Mouse (Mus musculus): ENCODE measurements at regions not wholly inside any gene's neighbourhood (a gene's known extent, or its start where the extent isn't known, plus 50 kb on each side); places are given as distances from the start of the nearest gene placed in this dataset.

- DNase-seq, result no peak
Measured at GRCm38 (mm10) chr12:32489415-32490139, 111.1 kb downstream of the Ccdc71l start.

- no peak for DNase-seq
Measured at GRCm38 (mm10) chr12:32504196-32504595, 125.7 kb downstream of the Ccdc71l start.

GRCm38 (mm10) chr12:32508671-32509070 lies 130.2 kb downstream of the Ccdc71l start:
- DNase-seq, result no peak

- DNase-seq, result no peak
Measured at GRCm38 (mm10) chr12:32525586-32525985, 147.1 kb downstream of the Ccdc71l start.

- DNase-seq, result no peak
Measured at GRCm38 (mm10) chr12:32531216-32531615, 152.7 kb downstream of the Ccdc71l start.

GRCm38 (mm10) chr12:32533641-32534040 lies 155.1 kb downstream of the Ccdc71l start:
- DNase-seq, result no peak

GRCm38 (mm10) chr12:32545466-32545865 lies 167.0 kb downstream of the Ccdc71l start:
- DNase-seq, result no peak

- DNase-seq, result no peak
Measured at GRCm38 (mm10) chr12:32546356-32546755, 167.9 kb downstream of the Ccdc71l start.

- DNase-seq, result no peak
Measured at GRCm38 (mm10) chr12:32553793-32554192, 175.3 kb downstream of the Ccdc71l start.

GRCm38 (mm10) chr12:32567777-32568176 lies 189.3 kb downstream of the Ccdc71l start:
- no peak for DNase-seq

GRCm38 (mm10) chr12:32581304-32581703 lies 202.8 kb downstream of the Ccdc71l start:
- no peak for DNase-seq

- no peak for DNase-seq
Measured at GRCm38 (mm10) chr12:32602131-32602815, 217.1 kb upstream of the Nampt start.

GRCm38 (mm10) chr12:32605353-32605752 lies 214.0 kb upstream of the Nampt start:
- DNase-seq, result no peak

GRCm38 (mm10) chr12:32615000-32615399 lies 204.3 kb upstream of the Nampt start:
- no peak for DNase-seq

GRCm38 (mm10) chr12:32616086-32616485 lies 203.3 kb upstream of the Nampt start:
- no peak for DNase-seq

GRCm38 (mm10) chr12:32617031-32617430 lies 202.3 kb upstream of the Nampt start:
- DNase-seq, result no peak

- no peak for DNase-seq
Measured at GRCm38 (mm10) chr12:32619830-32620229, 199.5 kb upstream of the Nampt start.

- no peak for DNase-seq
Measured at GRCm38 (mm10) chr12:32621739-32622138, 197.6 kb upstream of the Nampt start.

GRCm38 (mm10) chr12:32628552-32628951 lies 190.8 kb upstream of the Nampt start:
- no peak for DNase-seq

GRCm38 (mm10) chr12:32632935-32633334 lies 186.4 kb upstream of the Nampt start:
- DNase-seq, result no peak

- DNase-seq, result no peak
Measured at GRCm38 (mm10) chr12:32635055-32635454, 184.3 kb upstream of the Nampt start.

GRCm38 (mm10) chr12:32637400-32638100 lies 181.8 kb upstream of the Nampt start:
- no peak for DNase-seq

- DNase-seq, result no peak
Measured at GRCm38 (mm10) chr12:32640591-32640990, 178.8 kb upstream of the Nampt start.

- DNase-seq, result no peak
Measured at GRCm38 (mm10) chr12:32642493-32642892, 176.9 kb upstream of the Nampt start.

Data from spleen, adult 18-20 months (tissue).